Mouse (Mus musculus): ENCODE measurements around the gene Col26a1. TPM values are rescaled to one million over a fixed set of nuclear protein-coding genes. Genes with fewer than 3 reads are reported as not detected.
"Not testable (repeated sequence)": the region's sequence is repeated elsewhere in the genome, so short reads cannot be mapped to it uniquely, and the experiment has no call there.

Col26a1 gene
- polyA plus RNA-seq, 1 experiment from 2014 or later: 50.3 TPM

DNA sequence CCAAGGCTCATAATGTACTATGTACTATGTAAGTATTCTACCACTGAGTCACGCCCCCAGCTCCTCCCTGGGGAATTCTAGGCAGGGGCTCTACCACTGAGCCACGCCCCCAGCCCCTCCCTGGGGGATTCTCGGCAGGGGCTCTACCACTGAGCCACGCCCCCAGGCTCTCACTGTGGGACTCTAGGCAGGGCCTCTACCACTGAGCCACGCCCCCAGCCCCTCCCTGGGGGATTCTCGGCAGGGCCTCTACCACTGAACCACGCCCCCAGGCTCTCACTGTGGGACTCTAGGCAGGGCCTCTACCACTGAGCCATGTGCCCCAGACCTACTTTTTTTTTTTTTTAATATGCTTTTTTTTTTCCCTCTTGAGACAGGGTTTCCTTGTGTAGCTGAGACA lies 129.8 kb downstream of the Col26a1 start:
- Histone ChIP-seq H3K36me3 (peaks cover 53% of the 10 kb centered on the region), H3K9me3 (peaks cover 28% of the 10 kb centered on the region)
- not testable (repeated sequence) for H3K4me3 ChIP-seq; H3K27ac ChIP-seq; H3K27me3 ChIP-seq (ENCODE audit: insufficient read depth, poor library complexity, severe bottlenecking); H3K4me1 ChIP-seq; DNase-seq (ENCODE audit: low spot score)
- 72% methylated on average over 7 of the region's 7 CpGs for WGBS

- Histone ChIP-seq H3K27me3 (ENCODE audit: insufficient read depth, poor library complexity, severe bottlenecking) (no peaks in the 10 kb centered on the region), H3K4me1 (no peaks in the 10 kb centered on the region), H3K4me3 (no peak overlapping the region), H3K36me3 (peaks cover 64% of the 10 kb centered on the region), H3K9me3 (peaks cover 39% of the 10 kb centered on the region), H3K27ac (no peak overlapping the region)
- WGBS: 94% methylated on average over 19 of the region's 19 CpGs
- no peak for DNase-seq (ENCODE audit: low spot score)
Measured at GRCm38 (mm10) chr5:136752104-136752503, 130.9 kb downstream of the Col26a1 start.

GRCm38 (mm10) chr5:136746596-136746995 lies 136.4 kb downstream of the Col26a1 start:
- Histone ChIP-seq H3K4me1 (no peaks in the 10 kb centered on the region), H3K36me3 (peaks cover 67% of the 10 kb centered on the region), H3K9me3 (peaks cover 48% of the 10 kb centered on the region), H3K27ac (no peak overlapping the region), H3K27me3 (ENCODE audit: insufficient read depth, poor library complexity, severe bottlenecking) (no peaks in the 10 kb centered on the region; the same call in 1 of the 2 replicates), H3K4me3 (no peak overlapping the region)
- 74% methylated on average over 9 of the region's 9 CpGs for WGBS
- DNase-seq (ENCODE audit: low spot score): no peak

GRCm38 (mm10) chr5:136738918-136739317 lies 144.1 kb downstream of the Col26a1 start:
- 63% methylated on average over 6 of the region's 6 CpGs for WGBS
- H3K36me3 ChIP-seq: peaks cover 2% of the 10 kb centered on the region; the same call in 1 of the 2 replicates

DNA sequence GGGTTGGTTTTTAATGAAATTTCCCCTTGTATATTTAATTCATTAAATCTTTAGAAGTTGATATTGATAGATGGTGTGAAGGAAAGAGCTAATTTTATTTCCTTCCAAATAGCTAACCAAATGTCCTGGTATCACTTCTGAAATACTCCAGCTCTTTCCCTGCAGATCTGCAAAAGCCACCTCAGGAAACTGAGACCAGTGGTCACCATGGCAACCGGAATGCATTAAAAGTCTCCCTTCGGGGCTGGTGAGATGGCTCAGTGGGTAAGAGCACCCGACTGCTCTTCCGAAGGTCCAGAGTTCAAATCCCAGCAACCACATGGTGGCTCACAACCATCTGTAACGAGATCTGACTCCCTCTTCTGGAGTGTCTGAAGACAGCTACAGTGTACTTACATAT lies 156.7 kb downstream of the Col26a1 start:
- H3K4me1 ChIP-seq; DNase-seq (ENCODE audit: low spot score); H3K4me3 ChIP-seq: not testable (repeated sequence)

More at GRCm38 (mm10) chr5:136738918-136739317, 144.1 kb downstream of the Col26a1 start:
- DNase-seq (ENCODE audit: low spot score): no peak
- H3K4me1 ChIP-seq: no peaks in the 10 kb centered on the region
- H3K27ac ChIP-seq: no peak overlapping the region
- no peak overlapping the region for H3K4me3 ChIP-seq
- no peaks in the 10 kb centered on the region; the same call in 1 of the 2 replicates for H3K9me3 ChIP-seq
- H3K27me3 ChIP-seq (ENCODE audit: insufficient read depth, poor library complexity, severe bottlenecking): peaks cover 4% of the 10 kb centered on the region; the same call in 1 of the 2 replicates

DNA sequence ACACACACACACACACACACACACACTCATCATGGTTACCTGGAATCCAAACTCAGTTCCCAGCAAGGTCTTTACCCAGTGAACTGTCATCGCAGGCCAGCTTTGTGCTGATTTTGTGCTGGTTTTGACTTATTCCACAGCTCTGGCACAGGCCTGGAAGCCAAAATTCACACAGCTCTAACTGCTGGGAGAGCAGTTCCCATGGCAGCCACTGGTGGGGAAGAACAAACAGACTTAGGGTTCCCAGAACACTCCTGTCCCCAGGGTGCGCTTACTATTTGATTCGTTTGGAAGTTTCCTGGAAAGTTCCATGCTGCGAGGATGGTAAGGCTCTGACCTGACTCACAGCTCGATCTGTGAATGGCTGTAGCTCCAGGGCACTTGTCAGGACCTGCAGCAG lies 161.4 kb downstream of the Col26a1 start:
- Histone ChIP-seq H3K27ac (no peak overlapping the region), H3K27me3 (ENCODE audit: insufficient read depth, poor library complexity, severe bottlenecking) (no peaks in the 10 kb centered on the region), H3K4me3 (no peak overlapping the region), H3K9me3 (no peaks in the 10 kb centered on the region), H3K4me1 (peaks cover 8% of the 10 kb centered on the region; the same call in 1 of the 2 replicates), H3K36me3 (no peaks in the 10 kb centered on the region)
- WGBS: 77% methylated on average over 5 of the region's 5 CpGs
- no peak for DNase-seq (ENCODE audit: low spot score)

More for the DNA sequence above, 156.7 kb downstream of the Col26a1 start:
- not testable (repeated sequence) for H3K27ac ChIP-seq; H3K27me3 ChIP-seq (ENCODE audit: insufficient read depth, poor library complexity, severe bottlenecking); H3K36me3 ChIP-seq; H3K9me3 ChIP-seq
- WGBS: 89% methylated on average over 5 of the region's 5 CpGs

DNA sequence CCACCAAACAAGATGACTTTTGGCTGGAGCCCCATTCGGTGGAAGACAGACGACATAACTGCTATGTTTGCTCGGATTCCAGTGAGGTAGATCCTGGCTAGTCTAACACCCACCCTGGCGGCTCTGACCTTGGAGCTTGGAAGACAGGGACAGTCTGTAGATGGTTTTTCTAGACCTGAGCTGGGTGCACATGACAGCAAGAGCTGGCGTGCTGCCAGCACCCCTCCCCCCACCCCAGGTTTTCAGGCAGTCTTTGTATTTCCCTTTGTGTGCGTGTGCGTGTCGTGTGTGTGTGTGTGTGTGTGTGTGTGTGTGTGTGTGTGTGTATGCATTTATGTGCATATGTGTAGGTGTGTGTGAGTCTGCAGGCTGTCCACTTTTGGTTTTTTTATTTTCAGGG lies 164.4 kb downstream of the Col26a1 start:
- Histone ChIP-seq H3K4me1 (peaks cover 19% of the 10 kb centered on the region), H3K36me3 (no peaks in the 10 kb centered on the region), H3K9me3 (no peaks in the 10 kb centered on the region), H3K4me3 (no peak overlapping the region), H3K27me3 (ENCODE audit: insufficient read depth, poor library complexity, severe bottlenecking) (peaks cover 27% of the 10 kb centered on the region), H3K27ac (no peak overlapping the region)
- DNase-seq (ENCODE audit: low spot score): no peak
- 72% methylated on average over 8 of the region's 8 CpGs for WGBS

GRCm38 (mm10) chr5:136717573-136717854 lies 165.5 kb downstream of the Col26a1 start:
- peaks cover 19% of the 10 kb centered on the region for H3K4me1 ChIP-seq
- no peak overlapping the region for H3K27ac ChIP-seq
- no peaks in the 10 kb centered on the region for H3K36me3 ChIP-seq
- peaks cover 31% of the 10 kb centered on the region for H3K27me3 ChIP-seq (ENCODE audit: insufficient read depth, poor library complexity, severe bottlenecking)
- DNase-seq (ENCODE audit: low spot score): no peak
- 73% methylated on average over 2 of the region's 2 CpGs for WGBS
- no peaks in the 10 kb centered on the region for H3K9me3 ChIP-seq
- H3K4me3 ChIP-seq: no peak overlapping the region

DNA sequence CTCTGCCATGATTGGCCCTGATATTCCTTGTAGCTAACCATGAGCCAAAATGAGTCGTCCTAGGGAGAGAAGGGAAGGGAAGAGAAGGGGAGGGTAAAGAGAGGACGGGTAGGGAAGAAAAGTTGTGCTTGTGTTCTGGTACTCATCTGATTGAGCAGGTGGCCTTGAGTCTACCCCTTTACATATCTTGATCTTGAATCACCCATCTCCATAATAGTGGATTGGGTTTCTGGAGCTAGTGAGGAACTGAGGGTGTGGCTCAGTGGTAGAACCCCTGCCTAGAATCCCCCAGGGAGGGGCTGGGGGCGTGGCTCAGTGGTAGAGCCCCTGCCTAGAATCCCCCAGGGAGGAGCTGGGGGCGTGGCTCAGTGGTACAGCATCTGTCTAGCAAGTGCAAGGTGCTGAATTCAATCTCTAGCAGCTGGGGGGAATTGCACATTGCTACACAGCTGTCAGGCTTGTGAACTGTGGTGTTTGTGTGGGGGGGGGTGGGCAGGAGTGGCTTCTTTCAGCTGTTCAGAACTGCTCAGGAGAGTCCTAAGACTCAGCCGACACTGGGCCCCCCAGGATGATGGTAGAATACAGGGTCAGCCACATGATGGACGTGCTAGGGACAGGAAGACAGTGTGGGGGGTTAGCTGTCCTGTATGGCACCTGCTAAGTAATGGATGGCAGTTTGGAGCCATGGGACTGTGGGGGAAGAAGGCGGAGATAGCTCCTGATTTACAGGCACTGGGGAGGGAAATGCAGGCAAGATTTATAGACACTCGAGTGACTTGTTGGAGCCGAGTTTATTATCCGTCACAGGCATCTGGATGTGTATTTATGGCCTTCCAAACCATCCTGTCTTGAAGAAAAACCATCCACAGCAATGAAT lies 166.1 kb downstream of the Col26a1 start:
- Histone ChIP-seq H3K36me3 (no peaks in the 10 kb centered on the region), H3K4me1 (peaks cover 19% of the 10 kb centered on the region), H3K4me3 (no peak overlapping the region), H3K27ac (no peak overlapping the region), H3K27me3 (ENCODE audit: insufficient read depth, poor library complexity, severe bottlenecking) (peaks cover 31% of the 10 kb centered on the region), H3K9me3 (no peaks in the 10 kb centered on the region)
- DNase-seq (ENCODE audit: low spot score): no peak
- WGBS: 65% methylated on average over 10 of the region's 10 CpGs

GRCm38 (mm10) chr5:136714879-136715278 lies 168.1 kb downstream of the Col26a1 start:
- no peaks in the 10 kb centered on the region for H3K9me3 ChIP-seq

GRCm38 (mm10) chr5:136714232-136714875 lies 168.7 kb downstream of the Col26a1 start:
- Histone ChIP-seq H3K9me3 (no peaks in the 10 kb centered on the region), H3K4me1 (peaks cover 23% of the 10 kb centered on the region), H3K4me3 (peak overlapping the region; percentile 49), H3K27ac (peak overlapping the region; percentile 30; the same call in 1 of the 2 replicates), H3K36me3 (no peaks in the 10 kb centered on the region), H3K27me3 (ENCODE audit: insufficient read depth, poor library complexity, severe bottlenecking) (peaks cover 31% of the 10 kb centered on the region)
- DNase-seq (ENCODE audit: low spot score): no peak
- 15% methylated on average over 32 of the region's 32 CpGs for WGBS

More at GRCm38 (mm10) chr5:136714879-136715278, 168.1 kb downstream of the Col26a1 start:
- WGBS: 14% methylated on average over 11 of the region's 11 CpGs
- peak; percentile 78 for DNase-seq (ENCODE audit: low spot score)
- peaks cover 31% of the 10 kb centered on the region for H3K27me3 ChIP-seq (ENCODE audit: insufficient read depth, poor library complexity, severe bottlenecking)
- H3K27ac ChIP-seq: peak overlapping the region; percentile 30; the same call in 1 of the 2 replicates
- H3K4me3 ChIP-seq: peak overlapping the region; percentile 49
- H3K36me3 ChIP-seq: no peaks in the 10 kb centered on the region
- peaks cover 19% of the 10 kb centered on the region for H3K4me1 ChIP-seq

DNA sequence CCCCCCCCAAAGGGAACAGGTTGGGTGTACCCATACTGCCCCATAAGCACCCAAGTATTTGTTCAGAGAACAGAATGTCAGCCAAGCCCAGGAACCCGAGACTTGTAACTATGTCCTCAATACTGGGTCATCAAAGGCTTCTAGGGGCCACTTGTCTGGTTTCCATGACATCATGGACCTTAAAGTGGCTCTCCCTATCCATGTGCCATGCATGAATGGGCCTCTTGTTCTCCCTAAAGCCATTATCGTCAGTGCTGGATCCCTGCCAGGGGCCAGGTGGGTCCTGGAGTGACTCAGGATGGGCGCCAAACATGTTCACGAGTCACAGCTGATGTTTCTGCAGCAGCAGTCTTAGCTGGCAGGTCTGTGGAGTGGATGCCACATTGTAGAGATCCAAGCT lies 172.3 kb downstream of the Col26a1 start:
- DNase-seq (ENCODE audit: low spot score): no peak
- Histone ChIP-seq H3K27ac (no peak overlapping the region), H3K4me3 (no peak overlapping the region), H3K27me3 (ENCODE audit: insufficient read depth, poor library complexity, severe bottlenecking) (peaks cover 42% of the 10 kb centered on the region), H3K36me3 (no peaks in the 10 kb centered on the region), H3K9me3 (no peaks in the 10 kb centered on the region), H3K4me1 (peaks cover 24% of the 10 kb centered on the region)
- 58% methylated on average over 4 of the region's 4 CpGs for WGBS

DNA sequence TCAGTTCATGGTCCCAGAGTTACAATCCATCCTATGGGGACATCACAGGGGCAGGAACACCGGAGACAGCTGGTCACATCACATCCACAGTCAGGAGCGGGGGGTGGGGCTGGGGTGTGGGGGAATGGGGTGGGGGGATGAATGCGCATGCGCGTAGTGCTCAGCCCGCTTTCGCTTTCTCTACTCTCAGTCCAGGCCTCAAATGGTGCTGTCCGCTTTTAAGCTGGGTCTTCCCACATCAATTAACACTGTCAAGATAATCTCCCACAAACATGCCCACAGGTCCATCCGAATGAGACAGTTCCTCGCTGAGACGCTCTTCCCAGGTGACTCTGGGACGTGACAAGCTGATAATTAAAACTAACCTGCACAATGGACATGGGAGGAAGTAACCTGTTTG lies 174.9 kb downstream of the Col26a1 start:
- WGBS: 66% methylated on average over 12 of the region's 12 CpGs
- Histone ChIP-seq H3K27me3 (ENCODE audit: insufficient read depth, poor library complexity, severe bottlenecking) (peaks cover 17% of the 10 kb centered on the region), H3K4me1 (peaks cover 12% of the 10 kb centered on the region; the same call in 1 of the 2 replicates), H3K9me3 (no peaks in the 10 kb centered on the region), H3K27ac (no peak overlapping the region), H3K36me3 (no peaks in the 10 kb centered on the region), H3K4me3 (no peak overlapping the region)
- no peak for DNase-seq (ENCODE audit: low spot score)

All from heart, embryonic 10.5 days (tissue).